Mouse (Mus musculus) naive thymus-derived CD4-positive, alpha-beta T cell, adult 2 months (primary cell): ENCODE measurements around the gene Gm44596.
A peak's percentile ranks its signal among the peaks of the same experiment; 100 is the strongest.

Experiments
- DNase-seq: peaks from one replicate; pipeline ENCODE4 v3.0.0-alpha.2; 2011; ENCODE audit warnings: low read depth

The Gm44596 gene

DNA sequence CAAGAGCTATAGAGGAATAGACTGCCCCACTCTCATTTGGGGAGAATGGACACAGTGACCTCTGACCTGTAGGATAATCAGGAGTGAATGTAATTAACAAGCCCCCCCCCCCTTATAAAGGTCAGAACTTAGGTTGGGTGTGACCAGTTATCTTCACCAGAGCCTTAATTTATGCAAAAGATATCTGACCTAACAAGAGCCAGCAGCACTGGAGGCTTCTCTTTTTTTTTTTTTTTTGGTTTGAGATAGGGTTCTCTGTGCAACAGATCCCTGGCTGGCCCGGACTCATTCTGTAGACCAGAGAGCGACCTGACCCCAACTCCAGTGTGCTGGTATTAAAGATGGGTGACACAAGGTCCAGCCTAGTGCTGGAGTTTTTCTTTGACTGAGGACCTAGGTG is 54.0 kb downstream of the Gm44596 start:
- DNase-seq = no peak

DNA sequence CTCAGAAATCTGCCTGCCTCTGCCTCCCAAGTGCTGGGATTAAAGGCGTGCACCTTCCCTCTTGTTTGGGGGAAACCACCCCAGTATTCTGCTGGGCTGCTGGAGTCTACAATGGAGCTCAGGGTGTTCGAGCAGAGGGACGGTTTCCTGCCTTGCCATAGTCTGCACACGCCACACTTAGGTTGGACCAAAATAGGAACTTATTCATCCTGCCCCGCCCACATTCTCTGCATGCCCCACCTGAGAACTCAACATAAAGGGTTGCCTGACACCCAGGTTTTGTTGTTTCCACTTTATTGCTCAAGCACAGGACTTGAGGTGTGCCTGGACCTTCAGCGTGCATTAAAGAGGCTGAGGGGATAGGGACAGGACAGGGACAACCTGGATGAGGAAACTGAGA is 54.5 kb downstream of the Gm44596 start:
- no peak for DNase-seq

- DNase-seq = no peak
Measured at GRCm38 (mm10) chr6:128432356-128432915, 57.1 kb downstream of the Gm44596 start.

- DNase-seq = no peak
Measured at GRCm38 (mm10) chr6:128433566-128433965, 58.3 kb downstream of the Gm44596 start.

- DNase-seq = no peak
Measured at GRCm38 (mm10) chr6:128435474-128435873, 60.2 kb downstream of the Gm44596 start.

- no peak for DNase-seq
Measured at GRCm38 (mm10) chr6:128436356-128437005, 61.2 kb downstream of the Gm44596 start.

- peak; percentile 33 for DNase-seq
Measured at GRCm38 (mm10) chr6:128437288-128437687, 62.0 kb downstream of the Gm44596 start.

DNA sequence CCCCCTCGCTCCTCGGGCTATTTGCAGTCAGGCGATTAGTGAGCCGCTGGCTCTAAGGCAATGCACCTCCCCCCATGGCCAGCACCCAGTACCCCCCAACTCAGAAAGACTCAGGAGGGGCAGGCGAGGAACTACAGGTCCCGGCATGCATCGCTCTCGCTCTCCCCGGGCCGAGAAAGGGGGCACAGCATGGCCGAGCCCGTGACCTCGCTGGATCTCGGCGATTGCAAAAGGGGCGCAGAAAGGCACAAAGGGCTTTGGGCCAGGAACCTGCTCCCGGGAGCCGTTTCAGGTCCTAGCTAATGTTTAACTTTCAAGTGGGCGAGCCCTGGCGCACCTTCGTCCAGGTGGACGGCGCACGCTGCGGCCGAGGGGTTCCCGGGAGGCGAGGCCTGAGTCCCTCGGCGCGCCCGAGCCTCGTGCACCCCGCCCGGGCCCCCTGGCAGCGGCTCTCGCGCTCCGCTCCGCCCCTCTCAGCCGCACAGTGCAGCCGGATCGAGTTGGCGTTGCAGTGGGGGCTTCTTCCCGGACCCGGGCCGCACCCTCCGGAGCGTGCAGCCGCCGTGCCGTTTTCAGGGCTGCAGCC is 62.5 kb downstream of the Gm44596 start:
- DNase-seq = peak; percentile 49

DNA sequence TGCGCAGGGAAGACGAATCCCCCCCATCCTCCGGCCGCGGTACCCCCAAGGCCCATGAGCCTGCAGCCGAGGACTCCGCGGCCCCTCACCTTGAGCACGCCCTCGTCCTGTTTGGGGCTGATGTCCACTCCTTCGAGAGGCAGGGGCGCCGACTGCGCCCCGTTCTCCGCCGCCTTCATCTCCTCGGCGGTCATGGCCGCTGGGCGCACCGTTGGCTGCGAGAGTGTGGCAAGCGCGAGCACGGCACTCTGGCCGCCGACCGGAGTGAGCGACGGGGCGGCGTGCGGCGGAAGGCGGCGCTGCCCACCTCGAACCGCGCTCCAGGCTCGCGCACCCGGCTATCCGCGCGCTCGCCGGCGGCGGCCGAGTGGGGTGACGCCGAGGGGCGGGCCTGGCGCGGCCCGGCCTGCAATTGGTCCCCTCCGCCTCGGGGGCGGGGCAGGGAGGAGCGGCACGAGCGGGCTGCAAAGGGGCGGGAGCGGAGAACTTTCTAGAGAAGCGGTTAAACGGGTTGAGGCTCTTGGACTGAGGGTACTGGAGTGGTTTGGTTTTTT is 63.1 kb downstream of the Gm44596 start, which contains the start of gene Fkbp4:
Gene Fkbp4, minus strand, starts transcription at position 361 of the 554 bp plus-strand sequence.
- DNase-seq = peak; percentile 92

DNA sequence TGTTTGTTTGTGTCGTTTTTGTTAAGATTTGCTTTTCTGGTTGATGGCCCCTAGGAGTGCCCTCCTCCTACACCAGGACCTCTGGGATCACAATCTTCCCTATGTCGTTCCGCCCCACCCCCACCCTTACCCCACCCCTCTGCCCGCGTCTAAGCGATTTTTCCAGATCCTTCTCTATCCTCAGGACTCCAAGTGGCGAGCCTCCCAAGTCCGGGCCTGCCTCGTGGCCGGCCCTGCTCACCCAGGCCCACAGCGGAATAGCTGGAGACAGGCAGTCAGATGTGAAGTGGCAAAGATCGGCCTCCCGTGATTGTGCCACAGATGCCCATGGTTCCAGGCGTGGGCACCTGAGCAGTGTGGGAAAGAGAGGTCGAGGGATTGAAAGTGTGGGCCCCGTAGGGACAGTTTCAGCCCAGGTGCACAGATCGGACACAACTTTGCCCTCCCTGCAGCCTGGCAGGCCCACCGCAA is 63.6 kb downstream of the Gm44596 start:
- DNase-seq = no peak

DNA sequence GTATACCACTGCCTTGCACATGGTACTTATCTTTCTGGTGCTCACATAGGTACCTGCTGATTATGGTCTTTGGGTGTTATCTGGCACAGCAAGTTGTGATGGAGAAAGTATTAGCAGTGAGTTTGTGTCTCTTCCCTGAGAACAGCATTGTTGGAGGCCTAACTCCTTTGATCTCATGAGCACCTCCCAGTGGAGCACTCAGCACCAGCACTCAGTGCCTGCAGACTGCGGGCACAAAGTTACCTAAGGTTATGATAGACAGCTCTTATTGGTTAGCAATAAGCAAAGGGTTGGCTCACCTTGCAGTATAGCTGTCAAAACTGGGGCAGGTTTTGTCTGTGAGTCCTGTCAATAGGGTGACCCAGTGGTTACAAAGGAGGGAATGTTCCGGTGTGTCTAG is 64.9 kb downstream of the Gm44596 start:
- DNase-seq = peak; percentile 38

GRCm38 (mm10) chr6:128445761-128446535 is 70.6 kb downstream of the Gm44596 start:
- peak; percentile 52 for DNase-seq

GRCm38 (mm10) chr6:128447063-128447462 is 71.8 kb downstream of the Gm44596 start:
- no peak for DNase-seq

GRCm38 (mm10) chr6:128455835-128456605 is 80.7 kb downstream of the Gm44596 start:
- DNase-seq = no peak
